Mouse (Mus musculus) CH12.LX (cell line): ENCODE data around the gene Dnajc10.

Experiments used
- CHD2 ChIP-seq: IDR thresholded peaks from 2 replicates; pipeline ENCODE4 v1.6.1; 2011; ENCODE audit warnings: low read length, improper control_type of control experiment
- CTCF ChIP-seq, 2 experiments: IDR thresholded peaks in 1 of 2; conservative IDR thresholded peaks in 1 of 2; 2 replicates each; pipeline ENCODE4 v1.5.1; 2011 to 2012; ENCODE audit warnings: low read depth in 2 of 2, low read length in 2 of 2, improper control_type of control experiment in 1 of 2, inconsistent platforms in 1 of 2, mild to moderate bottlenecking in 1 of 2, moderate library complexity in 1 of 2
- E2F4 ChIP-seq: IDR thresholded peaks from 2 replicates; pipeline ENCODE4 v1.6.1; 2011; ENCODE audit warnings: low read depth, low read length, improper control_type of control experiment; ENCODE audit not compliant: insufficient replicate concordance
- EP300 ChIP-seq: IDR thresholded peaks from 2 replicates; pipeline ENCODE4 v1.6.1; 2011; ENCODE audit warnings: low read length, improper control_type of control experiment
- ETS1 ChIP-seq: conservative IDR thresholded peaks from 2 replicates; pipeline ENCODE4 v1.6.1; 2012; ENCODE audit warnings: low read depth, mild to moderate bottlenecking, inconsistent platforms, low read length, improper control_type of control experiment, moderate library complexity
- POLR2A ChIP-seq: IDR thresholded peaks from 2 replicates; pipeline ENCODE4 v1.6.1; 2011; ENCODE audit warnings: low read depth, mild to moderate bottlenecking, improper control_type of control experiment, low read length
- RCOR1 ChIP-seq: conservative IDR thresholded peaks from 2 replicates; pipeline ENCODE4 v1.6.1; 2012; ENCODE audit warnings: low read depth, mild to moderate bottlenecking, inconsistent platforms, low read length, improper control_type of control experiment
- SMC3 ChIP-seq: IDR thresholded peaks from 2 replicates; pipeline ENCODE4 v1.6.1; 2011; ENCODE audit warnings: low read depth, low read length, improper control_type of control experiment
- UBTF ChIP-seq: IDR thresholded peaks from 2 replicates; pipeline ENCODE4 v1.6.1; 2012; ENCODE audit warnings: low read depth, mild to moderate bottlenecking, inconsistent platforms, low read length, improper control_type of control experiment, moderate library complexity
- USF1 ChIP-seq: IDR thresholded peaks from 2 replicates; pipeline ENCODE4 v1.6.1; 2014; ENCODE audit warnings: low read depth, mild to moderate bottlenecking, inconsistent platforms, low read length, improper control_type of control experiment
- ZMIZ1 ChIP-seq: IDR thresholded peaks from 2 replicates; pipeline ENCODE4 v1.6.1; 2012; ENCODE audit warnings: low read depth, mild to moderate bottlenecking, inconsistent platforms, low read length, improper control_type of control experiment

GRCm38 (mm10) chr2:80303957-80304356, 11.3 kb upstream of the Dnajc10 start:
- TF ChIP-seq CTCF (conservative IDR thresholded peaks at IDR 0.05 in 1 of 2, IDR thresholded peaks at IDR 0.05 in 1 of 2; ENCODE audit: low read depth in 2 of 2, low read length in 2 of 2) (no peak), POLR2A (no peak), UBTF (no peak), ZMIZ1 (no peak), SMC3 (no peak), CHD2 (no peak), RCOR1 (no peak), EP300 (no peak), ETS1 (no peak), USF1 (no peak), E2F4 (no peak)
